Mouse (Mus musculus) testis, adult 2 months (tissue): Measurements from ENCODE around the gene Vps18. TPM values are rescaled to one million over a fixed set of nuclear protein-coding genes. Genes with fewer than 3 reads are reported as not detected.

Experiments
- H3K27ac ChIP-seq: fragments of 200-500 bp; 2 replicates; pipeline ENCODE4 v1.5.1; 2012; ENCODE audit warnings: low read depth, low read length; ENCODE audit not compliant: control insufficient read depth, insufficient read depth
- H3K27me3 ChIP-seq: fragments of 200-500 bp; 2 replicates; pipeline ENCODE4 v1.6.1; 2012; ENCODE audit warnings: mild to moderate bottlenecking, low read length, moderate library complexity; ENCODE audit not compliant: control insufficient read depth, insufficient read depth
- H3K36me3 ChIP-seq: fragments of 200-500 bp; 2 replicates; pipeline ENCODE4 v1.6.1; 2012; ENCODE audit warnings: mild to moderate bottlenecking, low read length; ENCODE audit not compliant: control insufficient read depth, insufficient read depth
- H3K4me1 ChIP-seq: fragments of 200-500 bp; 2 replicates; pipeline ENCODE4 v1.6.1; 2012; ENCODE audit warnings: low read length; ENCODE audit not compliant: control insufficient read depth, insufficient read depth
- H3K4me3 ChIP-seq: fragments of 200-500 bp; 2 replicates; pipeline ENCODE4 v1.5.1; 2012; ENCODE audit warnings: low read depth, mild to moderate bottlenecking, low read length, moderate library complexity, mixed read lengths; ENCODE audit not compliant: control insufficient read depth
- CTCF ChIP-seq: fragments of 200-500 bp; IDR thresholded peaks from 2 replicates; pipeline ENCODE4 v1.5.1; 2012; ENCODE audit warnings: low read depth, mild to moderate bottlenecking, inconsistent platforms, low read length, moderate library complexity; ENCODE audit not compliant: control insufficient read depth, insufficient read depth, insufficient replicate concordance
- POLR2A ChIP-seq: fragments of 200-500 bp; IDR thresholded peaks from 2 replicates; pipeline ENCODE4 v1.6.1; 2012; ENCODE audit warnings: low read depth, mild to moderate bottlenecking, inconsistent platforms, low read length, moderate library complexity; ENCODE audit not compliant: control insufficient read depth
- polyA plus RNA-seq: library from polyadenylated mRNA; depleted of rRNA; stranded (reverse); fragments of >200 nt; gene quantifications from 2 replicates; pipeline ENCODE4 v1.2.3, GENCODE M21; 2012

Gene Vps18
- polyA plus RNA-seq, 1 experiment: 10.0 TPM

DNA sequence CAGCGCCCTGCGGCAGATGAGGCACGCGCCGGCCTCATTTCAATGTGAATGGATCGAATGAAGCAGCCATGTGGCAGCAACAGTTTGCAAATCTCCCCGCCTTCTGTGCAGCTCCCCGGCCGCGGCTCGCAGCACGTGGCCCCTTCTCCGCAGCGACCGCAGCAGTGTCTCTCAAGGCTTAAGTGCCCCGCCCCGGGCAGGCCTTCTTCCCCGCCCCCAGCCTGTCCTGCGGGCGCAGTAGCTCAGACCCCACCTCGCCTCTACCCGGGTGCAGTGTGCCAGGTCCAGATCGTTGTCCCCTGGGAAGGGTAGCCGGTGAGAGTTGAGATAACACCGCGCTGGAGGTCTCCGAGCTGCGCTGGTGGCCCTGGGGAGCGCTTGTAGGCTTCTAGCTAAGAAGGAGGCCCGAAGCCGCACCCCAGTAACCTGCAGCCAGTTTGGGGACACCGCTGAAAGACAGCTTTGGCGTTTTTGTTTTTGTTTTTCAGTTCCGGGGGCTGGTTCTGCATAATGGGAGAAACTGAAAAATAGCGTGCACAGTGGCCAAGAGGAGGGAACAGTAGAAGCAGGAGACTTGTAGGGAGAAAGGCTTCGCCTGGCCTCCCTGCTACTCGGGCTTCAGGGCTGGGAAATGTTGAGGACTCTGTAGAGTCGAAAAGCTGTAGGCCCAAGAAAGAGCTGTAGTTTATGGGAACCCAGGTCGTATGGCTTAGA lies 34.2 kb downstream of the Vps18 start:
- no peak for TF ChIP-seq POLR2A
- TF ChIP-seq CTCF: no peak

DNA sequence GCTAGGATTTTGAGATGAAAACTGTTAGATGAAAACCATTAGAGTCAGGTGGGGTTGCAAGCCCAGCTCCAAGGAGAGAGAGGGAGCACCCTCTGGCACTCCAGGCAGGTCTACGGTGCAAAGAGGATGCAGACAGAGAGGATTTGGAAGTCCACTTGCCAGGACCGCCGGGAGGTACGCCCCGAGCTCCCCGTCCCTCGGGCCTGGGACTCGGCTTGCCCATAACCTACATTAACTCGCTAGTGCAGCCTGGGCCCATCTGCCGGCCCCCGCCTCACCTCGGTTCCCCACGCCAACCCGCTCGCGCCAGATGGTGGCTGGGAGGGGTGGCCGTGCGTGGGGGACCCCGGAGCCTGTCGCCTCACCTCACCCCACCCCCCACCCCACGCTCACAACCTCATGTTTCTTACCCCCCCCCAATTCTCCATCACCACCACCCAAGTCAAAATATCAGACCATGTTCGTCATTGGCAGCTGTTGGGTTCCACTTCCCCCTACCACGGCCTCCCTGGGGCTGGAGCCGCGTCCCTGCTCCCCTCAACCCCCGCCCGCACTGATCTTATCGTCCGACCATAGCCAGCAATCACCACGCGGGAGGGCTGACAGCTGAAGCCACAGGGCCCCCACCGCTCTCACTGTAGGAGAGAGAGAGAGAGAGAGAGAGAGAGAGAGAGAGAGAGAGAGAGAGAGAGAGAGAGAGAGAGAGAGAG lies 35.5 kb downstream of the Vps18 start:
- TF ChIP-seq POLR2A: no peak
- no peak for TF ChIP-seq CTCF
- no peak overlapping the region for H3K4me3 ChIP-seq
- H3K36me3 ChIP-seq: no peaks in the 10 kb centered on the region
- no peak overlapping the region for H3K27ac ChIP-seq
- H3K4me1 ChIP-seq: peaks cover 36% of the 10 kb centered on the region
- H3K27me3 ChIP-seq: no peaks in the 10 kb centered on the region; the same call in 1 of the 2 replicates

More for the DNA sequence above, 34.2 kb downstream of the Vps18 start:
- Histone ChIP-seq H3K36me3 (no peaks in the 10 kb centered on the region), H3K4me1 (peaks cover 36% of the 10 kb centered on the region), H3K27me3 (no peaks in the 10 kb centered on the region; the same call in 1 of the 2 replicates), H3K4me3 (peak overlapping the region; percentile 23), H3K27ac (no peak overlapping the region)

DNA sequence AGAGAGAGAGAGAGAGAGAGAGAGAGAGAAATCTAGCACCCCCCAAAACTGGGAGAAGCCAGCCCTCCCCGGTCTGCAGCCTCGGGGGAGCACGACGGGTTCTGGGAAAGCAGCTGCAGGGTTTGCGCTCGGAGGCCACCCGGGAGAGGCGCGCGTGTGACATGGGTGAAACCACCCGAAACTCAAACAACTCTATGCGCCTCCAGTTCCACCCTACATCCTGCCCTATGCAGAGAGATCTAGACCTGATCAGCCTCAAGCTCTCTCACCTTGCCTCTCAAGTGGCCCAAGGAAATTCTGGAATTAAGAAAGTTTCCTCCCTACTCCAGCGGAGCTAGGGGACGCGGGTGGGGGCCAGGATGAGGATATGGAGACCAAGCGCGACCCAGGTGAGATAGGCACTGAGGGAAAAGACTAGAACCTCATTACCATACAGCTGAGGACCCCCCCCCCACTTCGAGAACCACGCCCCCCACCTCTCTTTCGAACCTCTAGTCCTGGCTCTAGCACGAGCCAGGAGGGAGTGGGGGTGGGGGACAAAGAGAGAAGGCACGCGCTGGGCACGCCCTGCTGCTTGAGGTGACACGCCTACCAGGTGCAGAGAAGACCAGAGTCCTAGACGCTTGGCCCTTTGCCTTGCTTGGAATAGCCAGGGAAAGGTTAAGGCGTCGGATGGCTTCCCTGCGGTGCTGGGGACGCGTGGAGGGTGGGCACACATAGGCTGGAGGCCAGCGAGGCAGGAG lies 36.2 kb downstream of the Vps18 start:
- Histone ChIP-seq H3K4me1 (peaks cover 36% of the 10 kb centered on the region), H3K36me3 (no peaks in the 10 kb centered on the region), H3K27me3 (no peaks in the 10 kb centered on the region; the same call in 1 of the 2 replicates), H3K27ac (no peak overlapping the region), H3K4me3 (no peak overlapping the region; the same call in 1 of the 2 replicates)
- TF ChIP-seq CTCF (no peak), POLR2A (no peak)

- Histone ChIP-seq H3K36me3 (no peaks in the 10 kb centered on the region), H3K27me3 (no peaks in the 10 kb centered on the region; the same call in 1 of the 2 replicates), H3K27ac (no peak within 1 kb of the TSS), H3K4me3 (peak within 1 kb of the TSS; percentile 25), H3K4me1 (peaks cover 36% of the 10 kb centered on the region)
- TF ChIP-seq CTCF (no peak), POLR2A (0 out of 2 replicates have a peak, but pooled peaks have one; percentile 37)
Measured at GRCm38 (mm10) chr2:119325568-119326143, 37.1 kb downstream of the Vps18 start, which contains the start of gene Dll4. Gene Dll4 (plus strand): TSS chr2:119325784.

GRCm38 (mm10) chr2:119326161-119327101 lies 37.9 kb downstream of the Vps18 start:
- TF ChIP-seq POLR2A (no peak), CTCF (no peak)
- Histone ChIP-seq H3K27ac (no peak overlapping the region), H3K36me3 (no peaks in the 10 kb centered on the region), H3K4me1 (peaks cover 36% of the 10 kb centered on the region), H3K27me3 (no peaks in the 10 kb centered on the region; the same call in 1 of the 2 replicates), H3K4me3 (peak overlapping the region; percentile 37)

DNA sequence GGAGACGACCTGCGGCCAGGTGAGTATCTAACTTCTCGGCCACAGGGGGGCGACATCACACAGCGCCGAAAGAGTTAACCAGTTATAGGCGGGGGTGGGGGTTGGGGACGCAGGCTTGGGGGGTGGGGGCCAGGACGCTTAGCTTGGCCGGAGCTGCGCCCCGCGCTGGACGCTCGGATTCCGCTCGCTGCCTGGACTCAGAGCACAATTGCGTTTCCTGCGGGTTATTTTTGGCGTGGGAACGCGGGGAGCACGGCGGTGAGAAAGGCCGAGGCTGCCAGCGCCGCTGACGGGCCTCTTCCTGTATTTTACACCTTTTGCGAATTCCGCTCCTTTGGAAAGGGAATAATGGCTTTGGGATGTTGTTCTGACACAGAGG lies 38.6 kb downstream of the Vps18 start:
- peaks cover 33% of the 10 kb centered on the region for H3K4me1 ChIP-seq

More for the DNA sequence above, 38.6 kb downstream of the Vps18 start:
- Histone ChIP-seq H3K36me3 (no peaks in the 10 kb centered on the region), H3K27me3 (no peaks in the 10 kb centered on the region; the same call in 1 of the 2 replicates), H3K27ac (no peak overlapping the region), H3K4me3 (peak overlapping the region; percentile 37)
- TF ChIP-seq CTCF (peak; percentile 33; the same call in 1 of the 2 replicates), POLR2A (no peak)
